Mouse (Mus musculus) cerebellum, postnatal 10 days (tissue): Measurements from ENCODE around the gene Akr1c18.

Source experiments
- DNase-seq, 2 experiments: peaks; one replicate each; pipeline ENCODE4 v3.0.0; 2021; ENCODE audit warnings: mixed read lengths in 2 of 2

Akr1c18 gene

DNA sequence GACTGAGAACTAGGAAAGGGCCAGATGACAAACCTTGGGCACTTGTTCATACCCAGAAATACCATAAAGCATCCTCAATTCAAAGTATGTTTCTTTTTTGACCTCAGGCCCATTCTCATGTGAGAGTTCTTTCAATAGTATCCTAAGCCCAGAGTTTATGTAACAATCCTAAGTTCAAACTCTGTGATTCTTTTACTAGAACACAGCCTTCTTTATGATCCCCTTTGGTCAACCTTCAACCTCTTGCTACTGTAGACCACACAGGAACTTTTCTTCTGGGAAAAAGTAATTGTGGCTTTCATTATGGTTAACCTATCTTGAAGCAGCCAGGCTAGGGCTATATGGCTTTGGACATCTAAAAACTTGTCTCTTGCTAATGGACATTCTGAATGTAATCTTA is 48.8 kb downstream of the Akr1c18 start:
- DNase-seq, result no peak
